Mouse (Mus musculus) lung, postnatal 0 days (tissue): ENCODE measurements around the gene Gprin3.

Experiments
- CTCF ChIP-seq: IDR thresholded peaks from 2 replicates; pipeline ENCODE4 v1.5.1; 2016; ENCODE audit warnings: antibody characterized with exemption, mild to moderate bottlenecking
- EP300 ChIP-seq: IDR thresholded peaks from 2 replicates; pipeline ENCODE4 v1.6.1; 2016; ENCODE audit warnings: antibody characterized with exemption, mild to moderate bottlenecking, control low read depth

DNA sequence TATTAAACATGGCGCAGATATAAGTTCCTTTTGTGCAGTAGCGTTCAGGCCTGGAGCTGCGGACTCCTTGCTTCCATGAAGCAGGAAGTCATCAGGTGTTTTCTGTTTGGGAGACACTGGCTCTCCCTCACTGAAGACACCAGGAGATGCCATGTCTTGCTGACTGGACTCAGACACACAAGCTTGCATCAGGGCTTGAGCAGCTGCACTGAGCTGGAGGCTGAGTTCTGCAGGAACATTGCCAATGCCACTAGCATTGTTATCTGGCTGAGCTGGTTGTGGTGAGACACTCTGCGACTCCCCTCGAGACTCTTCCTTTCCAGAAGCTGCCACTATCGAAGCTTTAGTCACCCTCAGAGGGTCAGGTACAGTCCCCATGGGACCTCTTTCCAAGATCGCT, 71.2 kb downstream of the Gprin3 start:
- TF ChIP-seq CTCF (no peak), EP300 (no peak)
